Mouse (Mus musculus): ENCODE results near the gene A030005L19Rik. TPM values are rescaled to one million over a fixed set of nuclear protein-coding genes. Genes with fewer than 3 reads are reported as not detected.

A030005L19Rik gene
- not detected in 2 replicates for polyA plus RNA-seq (2015; fragmentation: Nextera tagmentation; extraction: Ambion mirVana)

DNA sequence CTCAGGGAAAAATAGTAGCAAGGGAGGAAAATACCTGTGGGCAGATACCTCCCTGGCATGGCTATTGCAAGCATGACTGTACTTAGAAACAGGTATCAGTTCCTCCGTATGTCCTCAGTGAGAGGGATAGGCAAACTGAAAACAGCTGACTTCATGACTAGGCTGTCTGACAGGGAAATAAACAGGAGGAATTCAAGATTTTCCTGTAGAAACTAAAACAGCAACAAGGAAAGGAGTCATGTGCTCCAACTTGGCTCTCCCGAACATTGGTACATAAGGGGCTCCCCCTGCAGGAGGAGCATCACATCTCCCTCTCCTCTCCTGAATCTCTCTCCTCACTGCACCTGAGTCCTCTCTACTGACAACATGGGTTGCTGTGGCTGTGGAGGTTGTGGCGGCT, at the start of gene A030005L19Rik:
Gene A030005L19Rik, plus strand, starts transcription at position 301 of the 400 bp plus-strand sequence.

GRCm38 (mm10) chr1:82924650-82925049, 11.5 kb downstream of the A030005L19Rik start, which contains the start of gene A030014E15Rik:
A030014E15Rik (plus strand) TSS chr1:82924917.

DNA sequence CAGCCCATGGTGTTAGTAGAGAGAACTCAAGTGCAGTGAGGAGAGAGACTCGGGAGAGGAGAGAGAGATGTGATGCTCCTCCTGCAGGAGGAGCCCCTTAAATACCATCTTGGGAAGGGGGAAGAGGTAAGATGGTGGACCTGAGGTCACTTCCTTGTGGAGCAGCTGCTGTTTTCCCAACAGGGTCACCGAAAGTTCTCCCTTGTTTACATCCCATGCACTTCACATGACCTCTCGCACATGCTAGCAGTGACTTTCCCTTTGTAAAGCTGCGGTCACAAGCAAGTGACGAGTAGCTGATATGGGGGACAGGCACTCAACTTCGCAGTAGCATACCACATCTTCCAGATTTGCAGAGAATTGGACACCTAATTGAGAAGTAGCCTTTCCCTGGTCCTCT, 18.2 kb downstream of the A030005L19Rik start, which contains the start of gene Gm6217:
Gene Gm6217, minus strand, starts transcription at position 74 of the 400 bp plus-strand sequence.

DNA sequence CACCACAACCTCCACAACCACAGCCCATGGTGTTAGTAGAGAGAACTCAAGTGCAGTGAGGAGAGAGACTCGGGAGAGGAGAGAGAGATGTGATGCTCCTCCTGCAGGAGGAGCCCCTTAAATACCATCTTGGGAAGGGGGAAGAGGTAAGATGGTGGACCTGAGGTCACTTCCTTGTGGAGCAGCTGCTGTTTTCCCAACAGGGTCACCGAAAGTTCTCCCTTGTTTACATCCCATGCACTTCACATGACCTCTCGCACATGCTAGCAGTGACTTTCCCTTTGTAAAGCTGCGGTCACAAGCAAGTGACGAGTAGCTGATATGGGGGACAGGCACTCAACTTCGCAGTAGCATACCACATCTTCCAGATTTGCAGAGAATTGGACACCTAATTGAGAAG, 30.2 kb downstream of the A030005L19Rik start, which contains the start of gene A030003K21Rik:
Gene A030003K21Rik, minus strand, starts transcription at position 94 of the 400 bp plus-strand sequence.

DNA sequence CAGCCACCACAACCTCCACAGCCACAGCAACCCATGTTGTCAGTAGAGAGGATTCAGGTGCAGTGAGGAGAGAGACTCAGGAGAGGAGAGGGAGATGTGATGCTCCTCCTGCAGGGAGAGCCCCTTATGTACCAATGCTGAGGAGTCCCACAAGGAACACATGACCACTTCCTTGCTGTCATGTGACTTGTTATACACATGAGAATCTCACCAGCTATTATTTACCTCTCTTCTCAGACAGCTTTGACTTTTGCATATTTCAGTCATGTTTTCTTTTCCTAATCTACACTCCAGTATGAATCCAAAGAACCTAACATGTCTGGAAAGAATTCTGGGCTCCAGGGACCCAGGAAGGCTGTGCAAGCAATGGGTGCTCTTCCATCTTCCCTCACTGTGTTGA, 42.8 kb downstream of the A030005L19Rik start, which contains the start of gene Gm7544:
Gene Gm7544, minus strand, starts transcription at position 101 of the 400 bp plus-strand sequence.

DNA sequence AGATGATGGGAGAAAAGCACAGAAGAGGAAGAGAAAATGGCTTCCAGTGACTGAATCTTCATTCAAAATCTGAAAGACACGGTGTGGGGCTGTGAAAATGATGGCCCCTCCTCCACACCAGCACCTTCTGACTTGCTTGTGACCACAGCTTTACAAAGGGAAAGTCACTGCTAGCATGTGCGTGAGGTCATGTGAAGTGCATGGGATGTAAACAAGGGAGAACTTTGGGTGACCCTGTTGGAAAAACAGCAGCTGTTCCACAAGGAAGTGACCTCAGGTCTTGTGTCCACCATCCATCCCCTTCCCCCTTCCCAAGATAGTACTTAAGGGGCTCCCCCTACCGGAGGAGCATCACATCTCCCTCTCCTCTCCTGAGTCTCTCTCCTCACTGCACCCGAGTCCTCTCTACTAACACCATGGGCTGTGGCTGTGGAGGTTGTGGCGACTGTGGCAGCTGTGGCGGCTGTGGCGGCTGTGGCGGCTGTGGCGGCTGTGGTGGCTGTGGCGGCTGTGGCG, 46.8 kb downstream of the A030005L19Rik start, which contains the start of gene Gm47955:
Gene Gm47955, plus strand, starts transcription at position 417 of the 516 bp plus-strand sequence.

Other genes starting within 250 kb of the A030005L19Rik start
- gene Mff, start 188.4 kb upstream of the A030005L19Rik start, polyA plus RNA-seq (2015; fragmentation: Nextera tagmentation; extraction: Ambion mirVana) = 182 and 194 TPM in 2 replicates
- 0.22 TPM in 1 of 2 replicates, not detected in the other for gene Tm4sf20, start 144.9 kb upstream of the A030005L19Rik start, polyA plus RNA-seq (2015; fragmentation: Nextera tagmentation; extraction: Ambion mirVana)
- not detected in 2 replicates for gene Gm47791, start 142.1 kb upstream of the A030005L19Rik start, polyA plus RNA-seq (2015; fragmentation: Nextera tagmentation; extraction: Ambion mirVana)
- 22.7 and 31.2 TPM in 2 replicates for gene Agfg1, start 73.8 kb upstream of the A030005L19Rik start, polyA plus RNA-seq (2015; fragmentation: Nextera tagmentation; extraction: Ambion mirVana)
- gene A030014E15Rik, start 11.6 kb downstream of the A030005L19Rik start, polyA plus RNA-seq (2015; fragmentation: Nextera tagmentation; extraction: Ambion mirVana) = not detected in 2 replicates
- gene Gm6217, start 18.1 kb downstream of the A030005L19Rik start, polyA plus RNA-seq (2015; fragmentation: Nextera tagmentation; extraction: Ambion mirVana) = not detected in 2 replicates
- gene A030003K21Rik, start 30.1 kb downstream of the A030005L19Rik start, polyA plus RNA-seq (2015; fragmentation: Nextera tagmentation; extraction: Ambion mirVana) = not detected in 2 replicates
- not detected in 2 replicates for gene Gm7544, start 42.7 kb downstream of the A030005L19Rik start, polyA plus RNA-seq (2015; fragmentation: Nextera tagmentation; extraction: Ambion mirVana)
- not detected in 2 replicates for gene Gm47955, start 47.0 kb downstream of the A030005L19Rik start, polyA plus RNA-seq (2015; fragmentation: Nextera tagmentation; extraction: Ambion mirVana)
- not detected in 2 replicates for gene Gm47959, start 87.2 kb downstream of the A030005L19Rik start, polyA plus RNA-seq (2015; fragmentation: Nextera tagmentation; extraction: Ambion mirVana)
- 0.61 and 0.86 TPM in 2 replicates for gene Slc19a3, start 125.1 kb downstream of the A030005L19Rik start, polyA plus RNA-seq (2015; fragmentation: Nextera tagmentation; extraction: Ambion mirVana)
- not detected in 2 replicates for gene Krtap28-10, start 129.2 kb downstream of the A030005L19Rik start, polyA plus RNA-seq (2015; fragmentation: Nextera tagmentation; extraction: Ambion mirVana)
- not detected in 2 replicates for gene Gm47969, start 131.6 kb downstream of the A030005L19Rik start, polyA plus RNA-seq (2015; fragmentation: Nextera tagmentation; extraction: Ambion mirVana)
- gene A030005K14Rik, start 146.1 kb downstream of the A030005L19Rik start, polyA plus RNA-seq (2015; fragmentation: Nextera tagmentation; extraction: Ambion mirVana) = not detected in 2 replicates
- gene Krtap28-13, start 147.6 kb downstream of the A030005L19Rik start, polyA plus RNA-seq (2015; fragmentation: Nextera tagmentation; extraction: Ambion mirVana) = not detected in 2 replicates
- not detected in 2 replicates for gene Ccl20, start 203.4 kb downstream of the A030005L19Rik start, polyA plus RNA-seq (2015; fragmentation: Nextera tagmentation; extraction: Ambion mirVana)
- gene Daw1, start 246.4 kb downstream of the A030005L19Rik start, polyA plus RNA-seq (2015; fragmentation: Nextera tagmentation; extraction: Ambion mirVana) = 0.17 TPM in 1 of 2 replicates, not detected in the other